Mouse (Mus musculus): ENCODE measurements around the gene Per3. TPM values are rescaled to one million over a fixed set of nuclear protein-coding genes. Genes with fewer than 3 reads are reported as not detected.

The Per3 gene
- polyA plus RNA-seq, 1 experiment, result 19.5 TPM

DNA sequence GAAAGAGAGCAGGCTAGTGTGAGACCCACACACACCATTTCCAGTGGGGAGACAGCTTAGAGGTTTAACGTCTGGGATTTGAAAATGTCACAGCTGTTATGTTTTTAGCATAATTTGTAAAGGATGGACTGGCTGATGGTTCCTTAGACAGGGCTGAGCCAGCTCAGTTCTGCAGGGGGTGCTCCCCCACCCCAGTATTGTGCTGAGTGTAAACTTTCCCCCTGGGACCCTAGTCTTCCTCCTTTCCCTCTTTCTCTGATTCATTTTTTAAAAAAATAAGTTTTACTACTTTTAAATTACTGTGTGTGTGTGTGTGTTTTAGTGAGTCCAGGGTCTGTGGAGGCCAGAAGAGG lies 87.4 kb downstream of the Per3 start:
- no peak for DNase-seq (ENCODE audit: low read depth)

- DNase-seq (ENCODE audit: low read depth), result no peak
These were observed 87.9 kb downstream of the Per3 start for GRCm38 (mm10) chr4:150956369-150957105.

Other genes with a start within 250 kb of the Per3 start
- 47.6 and 57.5 TPM in 2 replicates for gene Errfi1, start 190.7 kb downstream of the Per3 start, polyA plus RNA-seq (2012; rRNA removed)
- 170 and 190 TPM in 2 replicates for gene Park7, start 130.2 kb downstream of the Per3 start, polyA plus RNA-seq (2012; rRNA removed)
- 0.27 and 0.57 TPM in 2 replicates for gene Tnfrsf9, start 130.1 kb downstream of the Per3 start, polyA plus RNA-seq (2012; rRNA removed)
- gene Uts2, start 47.6 kb downstream of the Per3 start, polyA plus RNA-seq (2012; rRNA removed), result not detected in 2 replicates
- gene Vamp3, start 13.3 kb upstream of the Per3 start, polyA plus RNA-seq (2012; rRNA removed), result 48.3 and 62.1 TPM in 2 replicates
- not detected in 2 replicates for gene Gm13090, start 44.9 kb upstream of the Per3 start, polyA plus RNA-seq (2012; rRNA removed)

Measured in gonadal fat pad, adult 2 months (tissue).